Mouse (Mus musculus): ENCODE results near the gene Sms. TPM values are rescaled to one million over a fixed set of nuclear protein-coding genes. Genes with fewer than 3 reads are reported as not detected.

Sms gene
- total and polyA plus RNA-seq, 2 experiments from 2014 or later: 119 to 212 TPM

- DNase-seq (ENCODE audit: low spot score) (no peak), ATAC-seq (ENCODE audit: low FRiP score) (no peak)
- no peaks in the 10 kb centered on the region for H3K4me1 ChIP-seq (ENCODE audit: insufficient read depth, low read length)
- no peak overlapping the region for H3K4me3 ChIP-seq (ENCODE audit: low read depth, low read length)
- WGBS: 88% methylated on average over 1 of the region's 1 CpGs
- H3K27me3 ChIP-seq (ENCODE audit: insufficient read depth, low read length): no peaks in the 10 kb centered on the region
- no peak for TF ChIP-seq CTCF (IDR thresholded peaks at IDR 0.05)
- H3K27ac ChIP-seq (ENCODE audit: low read depth, low read length): no peak overlapping the region
- no peaks in the 10 kb centered on the region for H3K9me3 ChIP-seq (ENCODE audit: low read length)
- no peak overlapping the region for H3K9ac ChIP-seq (replicated peaks; ENCODE audit: low read length, poor library complexity, severe bottlenecking)
- no peaks in the 10 kb centered on the region for H3K36me3 ChIP-seq (ENCODE audit: insufficient read depth, low read length)
- H3K4me2 ChIP-seq (ENCODE audit: low read depth, low read length, poor library complexity, severe bottlenecking): no peak overlapping the region
Measured at GRCm38 (mm10) chrX:157465949-157466348, 26.1 kb downstream of the Sms start.

GRCm38 (mm10) chrX:157462716-157463115 lies 29.4 kb downstream of the Sms start:
- Histone ChIP-seq H3K27me3 (ENCODE audit: insufficient read depth, low read length) (no peaks in the 10 kb centered on the region), H3K4me1 (ENCODE audit: insufficient read depth, low read length) (no peaks in the 10 kb centered on the region), H3K9me3 (ENCODE audit: low read length) (no peaks in the 10 kb centered on the region), H3K9ac (replicated peaks; ENCODE audit: low read length, poor library complexity, severe bottlenecking) (no peak overlapping the region), H3K27ac (ENCODE audit: low read depth, low read length) (no peak overlapping the region), H3K4me2 (ENCODE audit: low read depth, low read length, poor library complexity, severe bottlenecking) (no peak overlapping the region), H3K36me3 (ENCODE audit: insufficient read depth, low read length) (no peaks in the 10 kb centered on the region), H3K4me3 (ENCODE audit: low read depth, low read length) (no peak overlapping the region)
- ATAC-seq (ENCODE audit: low FRiP score) (no peak), DNase-seq (ENCODE audit: low spot score) (peak; percentile 40)
- 76% methylated on average over 3 of the region's 3 CpGs for WGBS
- TF ChIP-seq CTCF (IDR thresholded peaks at IDR 0.05): peak; percentile 67

GRCm38 (mm10) chrX:157454430-157454829 lies 37.7 kb downstream of the Sms start:
- Histone ChIP-seq H3K9ac (replicated peaks; ENCODE audit: low read length, poor library complexity, severe bottlenecking) (no peak overlapping the region), H3K36me3 (ENCODE audit: insufficient read depth, low read length) (peaks cover 3% of the 10 kb centered on the region; the same call in 1 of the 2 replicates), H3K4me1 (ENCODE audit: insufficient read depth, low read length) (no peaks in the 10 kb centered on the region), H3K27me3 (ENCODE audit: insufficient read depth, low read length) (no peaks in the 10 kb centered on the region), H3K9me3 (ENCODE audit: low read length) (no peaks in the 10 kb centered on the region), H3K27ac (ENCODE audit: low read depth, low read length) (no peak overlapping the region), H3K4me2 (ENCODE audit: low read depth, low read length, poor library complexity, severe bottlenecking) (no peak overlapping the region), H3K4me3 (ENCODE audit: low read depth, low read length) (no peak overlapping the region)
- WGBS: 25% methylated on average over 1 of the region's 1 CpGs
- DNase-seq (ENCODE audit: low spot score) (peak; percentile 55), ATAC-seq (ENCODE audit: low FRiP score) (0 out of 2 replicates have a peak, but pooled peaks have one; percentile 34)
- peak; percentile 89 for TF ChIP-seq CTCF (IDR thresholded peaks at IDR 0.05)

- H3K27me3 ChIP-seq (ENCODE audit: insufficient read depth, low read length): no peaks in the 10 kb centered on the region
- WGBS: 83% methylated on average over 1 of the region's 1 CpGs
- no peak for ATAC-seq (ENCODE audit: low FRiP score)
- H3K4me1 ChIP-seq (ENCODE audit: insufficient read depth, low read length): no peaks in the 10 kb centered on the region
- no peak overlapping the region for H3K9ac ChIP-seq (replicated peaks; ENCODE audit: low read length, poor library complexity, severe bottlenecking)
- no peaks in the 10 kb centered on the region for H3K9me3 ChIP-seq (ENCODE audit: low read length)
- DNase-seq (ENCODE audit: low spot score): no peak
- no peak overlapping the region for H3K4me2 ChIP-seq (ENCODE audit: low read depth, low read length, poor library complexity, severe bottlenecking)
- no peaks in the 10 kb centered on the region for H3K36me3 ChIP-seq (ENCODE audit: insufficient read depth, low read length)
- no peak overlapping the region for H3K4me3 ChIP-seq (ENCODE audit: low read depth, low read length)
- H3K27ac ChIP-seq (ENCODE audit: low read depth, low read length): no peak overlapping the region
- TF ChIP-seq CTCF (IDR thresholded peaks at IDR 0.05): no peak
Measured at GRCm38 (mm10) chrX:157449000-157449399, 43.1 kb downstream of the Sms start.

GRCm38 (mm10) chrX:157447431-157447830 lies 44.7 kb downstream of the Sms start:
- no peaks in the 10 kb centered on the region for H3K9me3 ChIP-seq (ENCODE audit: low read length)
- WGBS: 73% methylated on average over 6 of the region's 6 CpGs

GRCm38 (mm10) chrX:157434768-157435167 lies 57.3 kb downstream of the Sms start:
- no peaks in the 10 kb centered on the region for H3K9me3 ChIP-seq (ENCODE audit: low read length)
- DNase-seq (ENCODE audit: low spot score) (no peak), ATAC-seq (ENCODE audit: low FRiP score) (no peak)
- TF ChIP-seq CTCF (IDR thresholded peaks at IDR 0.05): no peak
- no peak overlapping the region for H3K9ac ChIP-seq (replicated peaks; ENCODE audit: low read length, poor library complexity, severe bottlenecking)
- no peak overlapping the region for H3K4me2 ChIP-seq (ENCODE audit: low read depth, low read length, poor library complexity, severe bottlenecking)
- H3K4me1 ChIP-seq (ENCODE audit: insufficient read depth, low read length): no peaks in the 10 kb centered on the region
- WGBS: 77% methylated on average over 1 of the region's 1 CpGs
- no peak overlapping the region for H3K27ac ChIP-seq (ENCODE audit: low read depth, low read length)
- H3K4me3 ChIP-seq (ENCODE audit: low read depth, low read length): no peak overlapping the region
- no peaks in the 10 kb centered on the region for H3K27me3 ChIP-seq (ENCODE audit: insufficient read depth, low read length)
- no peaks in the 10 kb centered on the region for H3K36me3 ChIP-seq (ENCODE audit: insufficient read depth, low read length)

More at GRCm38 (mm10) chrX:157447431-157447830, 44.7 kb downstream of the Sms start:
- H3K27me3 ChIP-seq (ENCODE audit: insufficient read depth, low read length): no peaks in the 10 kb centered on the region
- no peak overlapping the region for H3K4me3 ChIP-seq (ENCODE audit: low read depth, low read length)
- H3K4me2 ChIP-seq (ENCODE audit: low read depth, low read length, poor library complexity, severe bottlenecking): no peak overlapping the region
- TF ChIP-seq CTCF (IDR thresholded peaks at IDR 0.05): no peak
- no peaks in the 10 kb centered on the region for H3K36me3 ChIP-seq (ENCODE audit: insufficient read depth, low read length)
- ATAC-seq (ENCODE audit: low FRiP score) (no peak), DNase-seq (ENCODE audit: low spot score) (no peak)
- H3K9ac ChIP-seq (replicated peaks; ENCODE audit: low read length, poor library complexity, severe bottlenecking): no peak overlapping the region
- no peaks in the 10 kb centered on the region for H3K4me1 ChIP-seq (ENCODE audit: insufficient read depth, low read length)
- H3K27ac ChIP-seq (ENCODE audit: low read depth, low read length): no peak overlapping the region

All from midbrain, postnatal 0 days (tissue).